ENCODE assay signal across 25 mouse cellular contexts in genomic region chr4:83210437-83210836, GRCm38 (mm10).
A peak's percentile ranks its signal among the peaks of the same experiment; 100 is the strongest.
DNase-seq lines count a peak whose midpoint lies in the region; ATAC-seq and TF ChIP-seq lines count a peak whose summit lies in the region.
"Had no signal": no experiment of that assay in that cellular context is flagged by ENCODE, and none has a peak within 500 bp of the region (broad histone marks: within the 10 kb centered on the region; RNA-seq: fewer than 3 reads in every experiment).

No protein-coding gene starts in this region.

- ATAC-seq in cerebellum, adult (ENCODE audit: insufficient number of reproducible peaks, low FRiP score, low TSS enrichment), result peak; percentile 54
- ATAC-seq in lung, embryonic 15.5 days (ENCODE audit: borderline replicate concordance, extremely low read depth, low FRiP score, low TSS enrichment), result no peak
- ATAC-seq in intestine, postnatal 0 days, result no peak
- ATAC-seq: activated CD4-positive, CD25-positive, alpha-beta regulatory T cell, adult 4 months; forebrain, embryonic 14.5 days; forebrain, postnatal 0 days; hindbrain, postnatal 0 days; inflammation-experienced regulatory T-cells, adult 6 months; intestine, embryonic 16.5 days had no signal

- H3K27me3 ChIP-seq in lung, embryonic 15.5 days, result no peaks in the 10 kb centered on the region
- no peaks in the 10 kb centered on the region for H3K27me3 ChIP-seq in intestine, postnatal 0 days (replicated peaks; ENCODE audit: control insufficient read depth, insufficient read depth, low read length)
- H3K27me3 ChIP-seq: embryonic facial prominence, embryonic 12.5 days; embryonic facial prominence, embryonic 15.5 days; heart, embryonic 13.5 days had no signal

- H3K36me3 ChIP-seq in lung, embryonic 15.5 days, result no peaks in the 10 kb centered on the region
- H3K36me3 ChIP-seq in intestine, postnatal 0 days (ENCODE audit: control insufficient read depth, insufficient read depth), result no peaks in the 10 kb centered on the region
- H3K36me3 ChIP-seq: embryonic facial prominence, embryonic 12.5 days; embryonic facial prominence, embryonic 15.5 days; heart, embryonic 13.5 days had no signal

- peak overlapping the region; percentile 41; the same call in 1 of the 2 replicates for H3K27ac ChIP-seq in lung, embryonic 15.5 days
- H3K27ac ChIP-seq in intestine, postnatal 0 days (ENCODE audit: low read depth, low read length), result no peak overlapping the region
- H3K27ac ChIP-seq: embryonic facial prominence, embryonic 12.5 days; embryonic facial prominence, embryonic 15.5 days; gastrocnemius, adult 2 months; heart, embryonic 13.5 days; hindbrain, embryonic 14.5 days; hindbrain, postnatal 0 days had no signal

- H3K4me1 ChIP-seq in lung, embryonic 15.5 days, result peaks cover 10% of the 10 kb centered on the region
- no peaks in the 10 kb centered on the region for H3K4me1 ChIP-seq in intestine, postnatal 0 days (replicated peaks; ENCODE audit: control insufficient read depth, insufficient read depth, low read length)

- no peak overlapping the region for H3K4me3 ChIP-seq in lung, embryonic 15.5 days
- no peak overlapping the region for H3K4me3 ChIP-seq in intestine, postnatal 0 days (ENCODE audit: low read depth, low read length)
- H3K4me3 ChIP-seq: embryonic facial prominence, embryonic 12.5 days; embryonic facial prominence, embryonic 15.5 days; gastrocnemius, adult 2 months; heart, embryonic 13.5 days had no signal

- 81% methylated on average over 6 of the region's 6 CpGs for WGBS in lung, embryonic 15.5 days
- WGBS in intestine, postnatal 0 days, result 84% methylated on average over 6 of the region's 6 CpGs

- no peak overlapping the region for H3K4me2 ChIP-seq in lung, embryonic 15.5 days
- H3K4me2 ChIP-seq in intestine, postnatal 0 days (replicated peaks; ENCODE audit: low read depth), result no peak overlapping the region
- H3K4me2 ChIP-seq: embryonic facial prominence, embryonic 12.5 days; embryonic facial prominence, embryonic 15.5 days; heart, embryonic 13.5 days; hindbrain, embryonic 14.5 days had no signal

- H3K9ac ChIP-seq in lung, embryonic 15.5 days, result no peak overlapping the region
- no peak overlapping the region for H3K9ac ChIP-seq in intestine, postnatal 0 days (ENCODE audit: low read depth, low read length)
- H3K9ac ChIP-seq: embryonic facial prominence, embryonic 12.5 days; embryonic facial prominence, embryonic 15.5 days; forebrain, postnatal 0 days; heart, embryonic 13.5 days; hindbrain, embryonic 14.5 days had no signal

- no peak for TF ChIP-seq CTCF in intestine, postnatal 0 days (IDR thresholded peaks at IDR 0.05; ENCODE audit: low read depth)

- H3K9me3 ChIP-seq in lung, embryonic 15.5 days, result no peaks in the 10 kb centered on the region; the same call in 1 of the 2 replicates
- no peaks in the 10 kb centered on the region for H3K9me3 ChIP-seq in intestine, postnatal 0 days (ENCODE audit: control insufficient read depth)
- H3K9me3 ChIP-seq: embryonic facial prominence, embryonic 12.5 days; embryonic facial prominence, embryonic 15.5 days; heart, embryonic 13.5 days had no signal

- DNase-seq in cerebellum, adult 11 months, result no peak
- no peak for DNase-seq in lung, postnatal 25 days (ENCODE audit: low spot score)
- DNase-seq in cerebellum, adult 8-10 months, result peak; percentile 35
- DNase-seq in cerebellum, postnatal 10 days, result peak; percentile 25 to 27
- DNase-seq in urinary bladder, adult 2 months (ENCODE audit: low spot score), result no peak
- DNase-seq: adrenal gland, adult 8-10 months; adrenal gland, postnatal 25 days; forebrain, postnatal 0 days; gastrocnemius, adult 2 months; gastrocnemius, postnatal 14 days; heart, adult 18-20 months; heart, postnatal 14 days; heart, postnatal 4 days had no signal

Comparison
In these comparisons a context has a peak if more than half of its experiments do, and no peak if none do; other contexts are left out.
1. DNase-seq: peak in cerebellum, adult 8-10 months (single experiment) and cerebellum, postnatal 10 days (2 of 2); none in cerebellum, adult 11 months (single experiment), lung, postnatal 25 days (single experiment) and urinary bladder, adult 2 months (single experiment).